Mouse (Mus musculus): Measurements from ENCODE around the gene Bdkrb2. TPM values are rescaled to one million over a fixed set of nuclear protein-coding genes. Genes with fewer than 3 reads are reported as not detected.
A peak's percentile ranks its signal among the peaks of the same experiment; 100 is the strongest.

The Bdkrb2 gene
- under 1 TPM; 0.40 to 0.45 TPM for total RNA-seq (2021)
- long read RNA-seq, experiment 1, partial matches to known transcripts: 0 of 2 reads
- long read RNA-seq, experiment 1, other reads (novel, unspliced or antisense): 0 of 2 reads
- long read RNA-seq, experiment 2: 0 reads

DNA sequence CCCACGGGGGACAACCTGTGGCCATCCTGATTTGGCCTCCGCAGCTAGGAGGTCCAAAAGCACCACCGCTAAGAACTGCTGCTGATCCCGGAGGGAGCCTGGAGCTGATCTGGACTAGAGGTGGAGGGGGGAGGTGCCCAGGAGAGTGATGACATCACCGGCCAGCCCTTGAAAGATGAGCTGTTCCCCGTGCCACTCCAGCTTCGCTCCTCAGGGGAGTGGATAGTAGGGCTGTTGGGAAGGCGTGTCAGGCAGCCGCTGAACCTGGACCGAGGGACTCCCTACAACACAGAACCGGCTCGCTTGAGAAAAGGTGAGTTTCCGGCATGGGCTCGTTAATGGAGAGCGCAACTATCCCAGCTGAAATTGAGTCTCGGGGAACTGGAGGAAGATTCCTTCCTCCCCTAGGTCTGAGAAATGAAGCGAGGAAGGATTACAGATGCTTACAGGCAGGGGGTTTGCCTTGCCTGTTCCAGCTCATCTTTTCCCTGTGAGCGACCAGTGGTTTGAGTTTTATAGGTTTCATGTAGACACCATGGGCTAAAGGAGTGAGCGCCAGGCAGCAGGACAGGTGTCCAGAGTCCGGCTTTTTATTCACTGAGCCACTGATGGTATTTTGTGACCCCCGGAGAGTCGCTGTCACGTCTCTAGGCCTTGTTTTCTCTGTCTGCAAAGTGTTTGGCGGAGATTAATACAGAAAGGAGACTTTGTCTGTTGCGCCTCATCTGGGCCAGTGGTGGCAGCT is at the start of gene Bdkrb2:
Gene Bdkrb2 (plus strand): TSS at position 291 of the 745 bp plus-strand sequence.
- H3K4me3 ChIP-seq: peak within 1 kb of the TSS; percentile 9
- TF ChIP-seq CTCF (IDR thresholded peaks at IDR 0.05): no peak
- intact Hi-C loops (cut with DNase I): no loop called here
- H3K27ac ChIP-seq: no peak within 1 kb of the TSS
- no peak for DNase-seq (ENCODE audit: extremely low spot score in 1 of 2, low spot score in 2 of 2)

GRCm38 (mm10) chr12:105514111-105514510 is 48.9 kb upstream of the Bdkrb2 start:
- no peak for DNase-seq (ENCODE audit: extremely low spot score in 1 of 2, low spot score in 2 of 2)
- H3K4me3 ChIP-seq: no peak overlapping the region
- no peak overlapping the region for H3K27ac ChIP-seq
- no peak for TF ChIP-seq CTCF (IDR thresholded peaks at IDR 0.05)
- intact Hi-C loops (cut with DNase I): no loop called here

DNA sequence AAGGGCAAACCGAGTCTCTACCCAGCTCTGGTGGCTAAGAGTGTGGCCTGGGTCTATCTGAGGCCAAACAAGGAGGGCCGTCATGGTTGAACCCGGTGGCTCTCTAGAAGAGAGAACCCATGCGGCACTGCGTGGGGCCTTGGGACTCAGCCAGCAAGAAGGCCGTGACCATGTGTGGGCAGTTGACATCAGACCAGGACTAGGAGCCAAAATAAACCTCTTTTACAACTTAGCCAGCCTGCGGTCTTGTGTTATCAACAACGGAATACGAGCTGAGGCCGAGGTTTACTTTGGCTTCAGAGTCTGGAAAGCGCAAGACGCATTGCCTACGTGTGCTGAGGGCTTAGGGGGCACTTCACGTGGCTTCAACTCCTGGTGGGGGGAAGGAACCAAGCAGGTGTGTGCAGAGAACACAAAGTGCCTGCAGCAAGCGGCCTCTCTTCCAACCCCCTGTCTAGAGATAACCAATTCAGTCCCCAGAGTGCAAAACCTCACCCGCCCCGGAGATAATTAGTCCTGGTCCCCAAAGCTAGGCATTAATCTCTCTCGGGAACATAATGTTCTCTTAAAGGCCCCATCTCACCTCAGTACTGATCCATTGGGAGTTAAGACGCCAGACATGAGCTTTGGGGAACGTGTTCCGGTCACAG is 45.9 kb upstream of the Bdkrb2 start:
- no peak for TF ChIP-seq CTCF (IDR thresholded peaks at IDR 0.05)
- no peak overlapping the region for H3K4me3 ChIP-seq
- H3K27ac ChIP-seq: no peak overlapping the region
- intact Hi-C loops (cut with DNase I): no loop called here
- DNase-seq (ENCODE audit: extremely low spot score in 1 of 2, low spot score in 2 of 2): no peak

DNA sequence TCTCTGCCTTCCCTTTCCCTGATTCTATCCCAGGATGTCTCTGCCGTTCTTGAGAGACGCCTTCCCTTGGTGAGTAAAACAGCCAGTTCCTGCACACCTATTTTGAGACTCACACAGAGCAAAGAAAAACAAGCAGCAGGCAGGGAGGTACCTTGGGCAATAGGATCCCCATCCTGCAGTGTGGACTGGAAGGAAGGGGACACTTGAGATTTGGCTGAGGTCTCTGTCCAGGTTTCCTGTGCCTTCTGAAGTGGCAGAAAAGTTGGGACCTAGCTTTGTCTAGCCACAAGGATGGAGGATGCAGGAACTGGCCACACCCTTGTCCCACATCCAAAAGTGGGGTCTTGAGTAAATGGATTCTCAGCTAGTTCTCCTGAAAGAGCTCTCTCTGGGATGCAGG is 43.2 kb upstream of the Bdkrb2 start:
- Histone ChIP-seq H3K27ac (no peak overlapping the region), H3K4me3 (no peak overlapping the region)
- TF ChIP-seq CTCF (IDR thresholded peaks at IDR 0.05): no peak
- DNase-seq (ENCODE audit: extremely low spot score in 1 of 2, low spot score in 2 of 2): no peak
- intact Hi-C loops (cut with DNase I): no loop called here

DNA sequence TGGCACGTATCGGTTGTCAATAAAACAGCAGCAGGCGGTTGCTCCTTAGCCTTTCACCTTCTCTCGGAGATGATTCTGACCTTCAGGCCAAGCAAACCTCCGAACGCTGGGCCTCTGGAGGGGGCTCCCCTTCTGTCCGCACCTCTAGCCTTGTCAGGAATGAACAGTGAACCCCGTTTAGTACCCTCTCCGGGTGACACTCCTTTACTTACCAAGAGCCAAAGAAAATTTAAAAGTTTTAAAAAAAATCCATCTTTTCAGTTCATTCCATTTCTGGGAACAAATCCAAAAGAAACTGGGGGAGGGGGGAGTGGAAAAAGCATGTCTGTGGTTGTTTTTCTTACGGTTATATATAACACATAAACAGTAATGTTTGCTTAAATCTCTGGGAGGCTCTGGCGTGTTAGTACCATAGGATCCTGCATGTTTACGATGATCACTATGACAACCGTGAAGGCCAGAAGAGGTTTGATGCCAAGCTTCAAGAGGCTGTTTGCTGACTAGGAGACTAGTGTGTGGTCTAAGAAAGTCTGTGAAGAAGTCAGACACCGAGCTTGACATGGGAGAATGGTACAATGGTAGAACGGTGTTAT is 41.8 kb upstream of the Bdkrb2 start:
- H3K4me3 ChIP-seq: no peak overlapping the region
- no peak overlapping the region for H3K27ac ChIP-seq

GRCm38 (mm10) chr12:105523737-105524136 is 39.3 kb upstream of the Bdkrb2 start:
- intact Hi-C loops (cut with DNase I): no loop called here
- no peak for TF ChIP-seq CTCF (IDR thresholded peaks at IDR 0.05)
- DNase-seq (ENCODE audit: extremely low spot score in 1 of 2, low spot score in 2 of 2): no peak
- no peak overlapping the region for H3K27ac ChIP-seq
- no peak overlapping the region for H3K4me3 ChIP-seq

More for the DNA sequence above, 41.8 kb upstream of the Bdkrb2 start:
- TF ChIP-seq CTCF (IDR thresholded peaks at IDR 0.05): no peak
- intact Hi-C loops (cut with DNase I): no loop called here
- no peak for DNase-seq (ENCODE audit: extremely low spot score in 1 of 2, low spot score in 2 of 2)

GRCm38 (mm10) chr12:105526186-105526585 is 36.8 kb upstream of the Bdkrb2 start:
- DNase-seq (ENCODE audit: extremely low spot score in 1 of 2, low spot score in 2 of 2): no peak
- Histone ChIP-seq H3K4me3 (no peak overlapping the region), H3K27ac (peak overlapping the region; percentile 10; the same call in 1 of the 2 replicates)
- TF ChIP-seq CTCF (IDR thresholded peaks at IDR 0.05): no peak
- intact Hi-C loops (cut with DNase I): no loop called here

DNA sequence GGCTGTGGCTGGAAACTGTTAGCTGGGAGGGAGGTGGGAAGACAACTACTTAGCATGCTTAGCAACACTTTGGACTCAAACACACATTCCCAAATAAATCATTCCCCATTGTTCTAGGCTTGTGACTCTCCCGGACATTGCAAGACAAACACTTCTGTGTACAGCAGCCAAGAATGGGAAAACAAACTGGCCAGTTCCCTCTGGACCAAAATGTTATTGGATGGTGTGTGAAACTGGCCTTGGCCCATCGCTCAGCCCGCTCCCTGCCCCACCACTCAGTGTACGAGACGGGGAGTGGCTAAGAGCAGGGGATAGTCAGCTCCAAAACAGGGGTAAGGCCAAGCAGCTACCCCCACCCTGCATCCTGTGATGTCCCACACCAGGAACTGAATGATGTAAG is 36.2 kb upstream of the Bdkrb2 start:
- intact Hi-C loops (cut with DNase I): no loop called here
- Histone ChIP-seq H3K27ac (no peak overlapping the region; the same call in 1 of the 2 replicates), H3K4me3 (no peak overlapping the region)
- no peak for TF ChIP-seq CTCF (IDR thresholded peaks at IDR 0.05)
- DNase-seq (ENCODE audit: extremely low spot score in 1 of 2, low spot score in 2 of 2): peak in 1 of 2 experiments; percentile 37

DNA sequence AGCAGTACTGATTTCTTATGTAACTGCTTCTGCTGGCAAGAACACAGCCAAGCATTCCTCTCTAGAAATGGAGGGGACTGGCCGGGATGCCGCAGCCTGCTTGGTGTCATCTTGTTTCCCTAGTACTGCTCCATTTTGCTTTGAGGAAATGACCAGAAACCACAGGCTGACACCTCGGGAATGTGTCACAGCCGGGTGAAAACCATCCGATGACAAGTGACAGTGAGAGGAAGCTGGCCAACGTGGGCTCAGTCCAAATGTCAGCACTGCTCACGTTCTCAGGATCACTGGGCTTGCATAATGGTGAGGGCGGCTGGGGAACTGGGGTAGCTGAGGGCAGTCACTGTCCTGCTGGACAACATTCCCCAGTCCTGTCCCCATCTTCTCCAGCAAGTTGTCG is 33.5 kb upstream of the Bdkrb2 start:
- Histone ChIP-seq H3K27ac (no peak overlapping the region), H3K4me3 (no peak overlapping the region)
- TF ChIP-seq CTCF (IDR thresholded peaks at IDR 0.05): no peak
- intact Hi-C loops (cut with DNase I): no loop called here
- DNase-seq (ENCODE audit: extremely low spot score in 1 of 2, low spot score in 2 of 2): no peak

DNA sequence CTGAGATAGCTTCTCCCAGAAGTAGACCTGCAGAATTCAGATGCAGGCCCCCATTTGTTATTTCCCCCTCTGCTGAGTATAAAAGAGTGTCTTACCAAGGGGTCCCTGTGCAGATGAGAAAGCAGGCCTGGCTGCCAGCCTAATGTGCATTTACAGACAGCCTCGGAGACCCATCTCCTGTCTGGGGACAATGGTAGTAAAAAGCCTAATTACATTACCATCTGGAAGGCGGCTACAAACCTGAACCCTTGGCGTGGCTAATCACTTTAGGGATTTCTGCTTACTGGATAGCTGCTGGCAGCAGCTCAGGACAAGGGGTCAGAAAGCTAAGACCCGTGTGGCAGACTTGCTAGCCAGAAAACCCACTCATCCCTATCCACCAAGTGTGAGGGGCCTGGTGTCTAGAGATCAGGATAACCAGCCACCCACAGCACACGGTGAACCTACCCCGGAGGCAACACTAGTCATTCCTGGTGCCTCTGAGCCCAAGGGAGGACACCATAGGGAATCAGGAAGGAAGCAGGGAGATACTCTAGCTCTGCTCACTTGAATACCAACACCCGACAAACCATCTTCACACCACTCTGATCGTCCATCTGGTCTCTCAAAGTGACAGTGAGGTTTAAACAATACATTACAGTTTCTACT is 31.2 kb upstream of the Bdkrb2 start:
- no peak for DNase-seq (ENCODE audit: extremely low spot score in 1 of 2, low spot score in 2 of 2)
- Histone ChIP-seq H3K27ac (no peak overlapping the region), H3K4me3 (no peak overlapping the region)
- intact Hi-C loops (cut with DNase I): no loop called here
- no peak for TF ChIP-seq CTCF (IDR thresholded peaks at IDR 0.05)

DNA sequence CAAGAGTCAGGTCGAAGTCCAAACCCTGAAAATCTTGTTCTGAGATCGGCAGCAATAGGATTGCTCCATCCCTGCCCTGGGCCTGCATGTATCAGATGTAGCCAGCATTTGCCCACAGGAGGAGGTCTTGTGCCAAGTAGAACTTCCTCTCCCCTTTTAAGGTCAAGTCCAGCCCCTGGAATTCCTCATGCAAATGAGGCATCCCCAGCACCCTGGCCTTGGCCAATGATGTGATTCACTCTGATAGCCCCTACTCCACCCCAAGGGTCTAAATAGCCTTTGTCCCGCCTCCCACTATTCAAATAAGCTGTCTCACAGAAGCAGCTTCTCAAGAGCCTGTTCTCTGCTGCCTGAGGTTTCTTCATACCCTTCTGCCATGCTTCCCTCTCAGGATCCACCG is 28.2 kb upstream of the Bdkrb2 start:
- intact Hi-C loops (cut with DNase I): no loop called here
- DNase-seq (ENCODE audit: extremely low spot score in 1 of 2, low spot score in 2 of 2): no peak
- Histone ChIP-seq H3K27ac (no peak overlapping the region), H3K4me3 (no peak overlapping the region)
- TF ChIP-seq CTCF (IDR thresholded peaks at IDR 0.05): no peak
